Mouse (Mus musculus) liver, embryonic 15.5 days (tissue): ENCODE measurements at regions not wholly inside any gene's neighbourhood (a gene's known extent, or its start where the extent isn't known, plus 50 kb on each side); places are given as distances from the start of the nearest gene placed in this dataset.

Source experiments
- ATAC-seq: fragments of 200-750 bp; cut with Nextera tagmentation; 2 replicates; pipeline ENCODE4 v1.8.0; 2017; ENCODE audit warnings: moderate number of reproducible peaks, mild to moderate bottlenecking, moderate library complexity; ENCODE audit not compliant: insufficient read depth
- H3K27ac ChIP-seq: fragments of 300-500 bp; sonication (generic); replicated peaks from 2 replicates; pipeline ENCODE4 v1.5.1; 2015; ENCODE audit warnings: mild to moderate bottlenecking, inconsistent platforms
- H3K27me3 ChIP-seq: fragments of 300-500 bp; sonication (generic); 2 replicates; pipeline ENCODE4 v1.6.1; 2015; ENCODE audit warnings: mild to moderate bottlenecking, inconsistent platforms
- H3K36me3 ChIP-seq: fragments of 300-500 bp; sonication (generic); replicated peaks from 2 replicates; pipeline ENCODE4 v1.6.1; 2015; ENCODE audit warnings: moderate library complexity, mild to moderate bottlenecking, inconsistent platforms
- H3K4me1 ChIP-seq: fragments of 300-500 bp; sonication (generic); replicated peaks from 2 replicates; pipeline ENCODE4 v1.6.1; 2015; ENCODE audit warnings: inconsistent platforms
- H3K4me2 ChIP-seq: fragments of 300-500 bp; sonication (generic); 2 replicates; pipeline ENCODE4 v1.6.1; 2015; ENCODE audit warnings: moderate library complexity, mild to moderate bottlenecking, inconsistent platforms
- H3K4me3 ChIP-seq: fragments of 300-500 bp; sonication (generic); replicated peaks from 2 replicates; pipeline ENCODE4 v1.5.1; 2015; ENCODE audit warnings: mild to moderate bottlenecking, inconsistent platforms
- H3K9ac ChIP-seq: fragments of 300-500 bp; sonication (generic); 2 replicates; pipeline ENCODE4 v1.6.1; 2015; ENCODE audit warnings: moderate library complexity, mild to moderate bottlenecking, inconsistent platforms
- H3K9me3 ChIP-seq: fragments of 300-500 bp; sonication (generic); replicated peaks from 2 replicates; pipeline ENCODE4 v1.6.1; 2016; ENCODE audit warnings: inconsistent platforms
- WGBS: fragments of 180-500 bp; shearing (Covaris S2); methylation state at CpG from one replicate; pipeline ENCODE4 v1.1.7; 2015; ENCODE audit warnings: mixed read lengths; ENCODE audit not compliant: insufficient replicate concordance; 5-methylcytosine and 5-hydroxymethylcytosine counted together

DNA sequence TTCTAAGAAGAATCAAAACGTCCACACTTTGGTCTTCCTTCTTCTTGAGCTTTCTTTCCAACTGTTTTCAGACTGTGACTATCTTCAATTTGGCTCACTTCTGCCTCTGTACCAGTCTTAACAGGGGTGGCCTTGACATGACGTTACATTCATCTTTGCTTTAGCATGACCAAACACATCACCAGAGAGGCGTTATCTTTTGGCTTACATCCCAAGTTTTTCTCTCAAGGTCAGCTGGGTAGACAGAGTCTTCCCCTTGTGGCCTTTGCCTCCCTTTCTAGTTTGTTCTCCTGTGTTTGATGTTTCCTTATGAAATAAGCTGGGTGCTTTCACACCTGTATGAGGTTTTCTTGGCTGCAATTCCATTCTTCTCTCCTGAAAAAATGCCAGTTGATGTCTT is 180.7 kb upstream of the Sash1 start:
- Histone ChIP-seq H3K9me3 (no peaks in the 10 kb centered on the region), H3K27me3 (no peaks in the 10 kb centered on the region), H3K4me3 (no peak overlapping the region), H3K4me1 (no peaks in the 10 kb centered on the region), H3K36me3 (no peaks in the 10 kb centered on the region), H3K9ac (no peak overlapping the region), H3K27ac (no peak overlapping the region), H3K4me2 (no peak overlapping the region)
- 56% methylated on average over 3 of the region's 3 CpGs for WGBS
- no peak for ATAC-seq

DNA sequence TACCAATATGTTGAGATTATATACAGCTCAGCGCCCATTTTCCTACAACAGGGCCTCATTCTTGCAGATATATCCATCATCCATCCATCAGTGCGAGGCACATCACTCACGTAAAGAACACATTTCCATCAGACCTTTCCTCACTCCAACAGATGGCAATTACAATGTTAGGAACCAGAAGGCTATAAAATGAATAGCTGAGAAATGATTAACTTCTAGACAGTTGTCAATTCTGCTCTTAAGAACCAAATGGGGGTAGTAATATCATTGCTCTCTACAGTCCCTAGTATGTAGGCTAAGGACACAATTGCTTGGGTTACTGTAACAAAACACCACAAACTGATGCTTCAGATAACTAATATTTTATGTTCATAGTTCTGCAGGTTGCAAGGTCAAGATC is 176.1 kb upstream of the Sash1 start:
- Histone ChIP-seq H3K27ac (no peak overlapping the region), H3K36me3 (no peaks in the 10 kb centered on the region), H3K9me3 (no peaks in the 10 kb centered on the region), H3K9ac (no peak overlapping the region), H3K4me3 (no peak overlapping the region), H3K4me1 (no peaks in the 10 kb centered on the region), H3K4me2 (no peak overlapping the region), H3K27me3 (no peaks in the 10 kb centered on the region)
- ATAC-seq, result no peak
- 57% methylated on average over 3 of the region's 3 CpGs for WGBS

DNA sequence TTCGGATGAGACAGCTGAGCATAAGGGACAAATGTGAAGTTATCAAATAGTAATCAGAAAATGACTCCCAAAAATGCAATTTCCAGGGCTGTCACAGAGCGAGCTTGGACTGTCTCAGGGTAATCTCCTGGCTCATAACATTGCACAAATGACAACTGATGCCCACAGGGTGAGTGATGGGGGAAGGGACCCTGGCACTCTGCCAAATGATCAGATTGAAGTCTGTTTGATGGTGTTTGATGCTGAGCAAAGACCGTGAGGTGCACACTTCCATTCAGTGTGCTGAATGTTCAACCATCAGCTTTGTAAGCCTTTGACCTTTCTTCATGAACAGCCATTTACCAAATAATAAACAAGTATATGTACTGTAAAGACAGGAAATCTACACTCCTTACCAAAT is 169.4 kb upstream of the Sash1 start:
- WGBS, result 54% methylated on average over 3 of the region's 3 CpGs
- no peak for ATAC-seq
- H3K4me3 ChIP-seq, result no peak overlapping the region
- H3K36me3 ChIP-seq, result no peaks in the 10 kb centered on the region
- H3K4me1 ChIP-seq, result no peaks in the 10 kb centered on the region
- no peak overlapping the region for H3K4me2 ChIP-seq
- H3K9ac ChIP-seq, result no peak overlapping the region
- H3K27ac ChIP-seq, result no peak overlapping the region
- no peaks in the 10 kb centered on the region for H3K27me3 ChIP-seq
- no peaks in the 10 kb centered on the region for H3K9me3 ChIP-seq

DNA sequence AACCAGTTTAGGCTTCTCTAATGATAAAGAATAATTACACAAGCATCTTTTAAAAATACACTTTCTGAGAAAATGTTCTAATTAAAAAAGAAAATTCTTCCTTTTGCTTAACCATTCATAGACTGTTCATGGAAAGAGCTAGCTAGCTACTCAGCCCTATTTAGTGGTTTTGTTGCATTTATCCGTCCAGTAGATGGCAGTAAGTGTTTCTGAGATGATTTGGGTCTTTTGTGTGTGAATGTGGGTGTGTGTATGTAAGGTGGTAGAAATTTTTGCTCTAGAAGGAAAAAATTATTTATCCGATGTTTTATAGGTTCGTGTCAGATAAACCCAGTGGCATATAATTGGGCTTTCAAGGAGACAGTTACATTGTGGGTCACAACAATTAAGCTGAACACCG is 167.5 kb upstream of the Sash1 start:
- no peaks in the 10 kb centered on the region for H3K4me1 ChIP-seq
- ATAC-seq, result no peak
- H3K4me2 ChIP-seq, result no peak overlapping the region
- H3K27me3 ChIP-seq, result no peaks in the 10 kb centered on the region
- H3K27ac ChIP-seq, result no peak overlapping the region
- WGBS, result 40% methylated on average over 4 of the region's 4 CpGs
- H3K9ac ChIP-seq, result no peak overlapping the region
- no peak overlapping the region for H3K4me3 ChIP-seq
- no peaks in the 10 kb centered on the region for H3K9me3 ChIP-seq
- no peaks in the 10 kb centered on the region for H3K36me3 ChIP-seq

DNA sequence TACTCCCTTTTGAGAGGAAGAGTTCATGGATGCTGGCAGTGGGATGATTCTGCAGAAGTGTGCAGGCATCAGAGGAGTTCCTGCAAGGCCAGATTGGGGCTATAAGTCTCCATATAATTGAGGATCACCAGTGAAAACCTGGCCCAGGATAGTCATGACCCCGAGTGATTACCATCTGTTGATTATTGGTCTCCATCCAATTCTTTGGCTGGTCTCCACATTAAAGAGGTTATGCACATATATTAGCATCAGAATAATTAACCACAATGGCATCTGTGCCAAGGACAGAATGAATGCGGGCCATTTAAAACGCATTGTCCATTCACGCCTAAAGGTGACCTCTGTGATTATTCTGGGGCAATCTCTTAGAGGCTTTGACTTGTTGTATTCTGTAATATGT is 161.5 kb upstream of the Sash1 start:
- Histone ChIP-seq H3K9ac (no peak overlapping the region), H3K27me3 (no peaks in the 10 kb centered on the region), H3K9me3 (no peaks in the 10 kb centered on the region), H3K4me2 (no peak overlapping the region), H3K4me1 (no peaks in the 10 kb centered on the region), H3K27ac (no peak overlapping the region), H3K4me3 (no peak overlapping the region), H3K36me3 (no peaks in the 10 kb centered on the region)
- no peak for ATAC-seq
- 61% methylated on average over 4 of the region's 4 CpGs for WGBS

DNA sequence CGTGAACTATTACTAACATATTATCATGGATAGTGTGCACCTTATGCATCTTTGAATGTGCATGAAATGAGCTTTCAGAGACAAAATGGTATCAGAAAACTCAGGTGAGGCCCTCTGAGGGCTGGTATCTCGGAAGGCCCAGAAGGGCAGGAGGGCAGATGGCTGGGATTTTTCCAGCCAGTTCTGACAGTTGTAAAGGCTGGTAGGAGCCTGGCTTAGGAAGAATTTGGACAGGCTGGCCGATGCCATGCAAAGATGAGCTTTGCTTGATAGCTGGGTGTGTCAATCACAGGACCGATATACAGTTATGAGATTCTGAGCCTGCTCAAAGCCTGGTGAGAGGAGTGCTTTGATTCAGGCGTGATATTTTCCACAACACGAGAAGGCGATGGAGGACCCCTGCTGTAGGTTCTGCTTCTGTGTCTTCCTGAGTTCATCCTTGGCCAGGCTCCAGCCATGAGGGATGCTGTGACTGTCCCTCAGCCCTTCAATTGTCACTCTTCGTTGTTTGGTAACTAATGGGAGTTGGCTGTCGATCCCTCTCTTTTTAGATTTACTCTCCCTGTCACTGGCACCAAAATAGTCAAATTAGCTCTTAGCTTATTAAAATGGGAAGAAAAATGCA is 159.0 kb upstream of the Sash1 start:
- H3K27me3 ChIP-seq, result no peaks in the 10 kb centered on the region
- H3K27ac ChIP-seq, result no peak overlapping the region
- H3K9me3 ChIP-seq, result no peaks in the 10 kb centered on the region
- H3K4me3 ChIP-seq, result no peak overlapping the region
- H3K36me3 ChIP-seq, result no peaks in the 10 kb centered on the region
- no peak for ATAC-seq
- no peaks in the 10 kb centered on the region for H3K4me1 ChIP-seq
- H3K4me2 ChIP-seq, result no peak overlapping the region
- H3K9ac ChIP-seq, result no peak overlapping the region
- 63% methylated on average over 9 of the region's 9 CpGs for WGBS

DNA sequence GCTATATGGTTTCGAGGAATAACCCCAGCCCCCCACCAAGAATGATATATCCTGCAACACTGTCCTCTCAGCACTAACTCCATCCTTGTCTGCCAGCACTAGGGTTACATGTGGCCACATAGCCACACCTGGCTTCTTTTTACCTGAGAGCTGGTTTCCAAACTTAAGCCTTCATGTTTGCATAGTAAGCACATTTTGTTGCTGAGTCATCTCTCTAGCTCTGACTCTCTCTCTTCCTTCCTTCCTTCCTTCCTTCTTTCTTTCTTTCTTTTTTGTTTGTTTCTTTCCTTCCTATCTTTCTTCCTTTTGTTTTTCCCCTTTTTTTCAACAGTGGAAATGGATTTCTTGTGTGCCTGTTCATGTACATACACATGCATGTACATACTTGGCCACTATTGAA is 157.6 kb upstream of the Sash1 start:
- Histone ChIP-seq H3K4me2 (no peak overlapping the region), H3K9me3 (no peaks in the 10 kb centered on the region), H3K27ac (no peak overlapping the region), H3K4me1 (no peaks in the 10 kb centered on the region), H3K9ac (no peak overlapping the region), H3K27me3 (no peaks in the 10 kb centered on the region), H3K36me3 (no peaks in the 10 kb centered on the region), H3K4me3 (no peak overlapping the region)
- no peak for ATAC-seq
- WGBS, result 92% methylated on average over 1 of the region's 1 CpGs

DNA sequence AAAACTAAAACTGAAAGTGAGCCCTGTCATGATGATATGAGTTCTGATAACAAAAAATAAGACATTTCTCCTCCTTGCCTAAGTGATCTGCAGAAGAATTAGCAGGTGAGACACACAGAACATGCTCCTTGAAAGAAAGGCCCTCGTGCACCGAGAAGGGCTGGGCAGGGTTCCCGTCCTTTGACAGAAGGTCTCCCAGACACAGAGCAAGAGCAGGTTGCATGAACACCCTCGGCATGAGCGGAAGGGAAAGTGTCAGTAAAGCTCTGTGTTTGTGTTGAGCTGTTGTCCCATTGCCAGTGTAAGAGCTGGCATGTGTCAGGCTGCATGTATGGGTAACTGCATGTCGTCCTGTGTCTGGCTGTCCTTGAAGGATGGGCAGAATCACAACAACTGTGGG is 144.6 kb upstream of the Sash1 start:
- ATAC-seq, result no peak
- Histone ChIP-seq H3K9ac (no peak overlapping the region), H3K4me2 (no peak overlapping the region), H3K9me3 (no peaks in the 10 kb centered on the region), H3K27me3 (no peaks in the 10 kb centered on the region), H3K36me3 (no peaks in the 10 kb centered on the region), H3K27ac (no peak overlapping the region), H3K4me1 (no peaks in the 10 kb centered on the region), H3K4me3 (no peak overlapping the region)
- 61% methylated on average over 6 of the region's 6 CpGs for WGBS

DNA sequence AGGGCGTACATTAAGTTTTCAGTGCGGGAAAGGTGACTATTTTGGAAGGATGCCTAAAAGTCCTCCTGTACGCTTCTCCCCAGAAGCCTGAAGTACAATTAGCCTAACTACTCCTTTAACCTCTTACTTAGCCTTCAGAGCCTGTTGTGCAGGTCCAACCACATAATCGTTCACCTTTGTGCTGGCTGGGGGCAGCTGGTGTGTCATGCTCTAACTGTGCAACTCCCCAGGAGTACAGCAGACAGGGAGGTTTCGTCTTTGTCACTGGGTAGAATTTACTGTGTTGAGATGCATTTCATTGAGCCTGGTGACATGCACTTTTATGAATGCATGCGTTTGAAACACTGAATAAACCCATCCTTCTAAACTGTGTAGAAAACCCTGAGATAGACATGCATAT is 143.6 kb upstream of the Sash1 start:
- Histone ChIP-seq H3K36me3 (no peaks in the 10 kb centered on the region), H3K4me3 (no peak overlapping the region), H3K4me1 (no peaks in the 10 kb centered on the region), H3K9ac (no peak overlapping the region), H3K27me3 (no peaks in the 10 kb centered on the region), H3K27ac (no peak overlapping the region), H3K4me2 (no peak overlapping the region), H3K9me3 (no peaks in the 10 kb centered on the region)
- no peak for ATAC-seq
- WGBS, result 78% methylated on average over 6 of the region's 6 CpGs

DNA sequence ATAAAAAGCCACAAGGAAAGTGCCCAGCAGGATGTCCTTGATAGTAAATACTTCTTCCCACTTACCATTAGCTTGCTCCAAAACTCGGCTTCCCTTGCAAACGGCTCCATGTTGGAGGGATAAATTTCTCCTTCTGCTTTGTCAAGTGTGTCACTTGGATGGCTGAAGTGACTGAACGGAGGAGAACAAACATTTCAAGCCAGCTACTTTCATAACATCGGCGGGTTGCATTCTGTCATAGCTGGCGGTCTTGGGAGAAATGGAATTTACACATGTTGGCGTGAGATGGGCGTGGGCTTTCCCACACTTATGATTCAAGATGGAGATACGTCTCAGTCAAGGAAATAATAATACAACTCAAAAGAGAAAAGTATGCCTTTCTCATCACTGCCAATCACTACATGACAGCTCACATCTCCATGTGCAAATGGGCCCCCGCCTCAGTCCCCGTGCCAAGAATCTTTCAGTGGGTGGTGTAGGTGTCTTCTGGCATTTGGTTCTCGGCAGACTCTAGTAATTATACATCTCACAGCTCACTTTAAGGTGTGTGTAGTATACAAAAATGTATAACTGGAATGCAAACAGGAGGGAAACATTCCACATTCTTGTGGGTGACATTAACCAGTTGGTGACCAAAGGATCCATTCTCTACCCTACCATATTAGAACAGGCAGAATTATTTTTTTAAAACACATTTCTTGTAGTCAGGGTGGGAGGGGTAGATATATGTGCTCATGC is 141.4 kb upstream of the Sash1 start:
- no peak overlapping the region for H3K4me2 ChIP-seq
- no peaks in the 10 kb centered on the region for H3K36me3 ChIP-seq
- H3K27ac ChIP-seq, result no peak overlapping the region
- no peak for ATAC-seq
- no peak overlapping the region for H3K9ac ChIP-seq
- H3K9me3 ChIP-seq, result no peaks in the 10 kb centered on the region
- 66% methylated on average over 12 of the region's 12 CpGs for WGBS
- H3K4me3 ChIP-seq, result no peak overlapping the region
- no peaks in the 10 kb centered on the region for H3K4me1 ChIP-seq
- no peaks in the 10 kb centered on the region for H3K27me3 ChIP-seq

DNA sequence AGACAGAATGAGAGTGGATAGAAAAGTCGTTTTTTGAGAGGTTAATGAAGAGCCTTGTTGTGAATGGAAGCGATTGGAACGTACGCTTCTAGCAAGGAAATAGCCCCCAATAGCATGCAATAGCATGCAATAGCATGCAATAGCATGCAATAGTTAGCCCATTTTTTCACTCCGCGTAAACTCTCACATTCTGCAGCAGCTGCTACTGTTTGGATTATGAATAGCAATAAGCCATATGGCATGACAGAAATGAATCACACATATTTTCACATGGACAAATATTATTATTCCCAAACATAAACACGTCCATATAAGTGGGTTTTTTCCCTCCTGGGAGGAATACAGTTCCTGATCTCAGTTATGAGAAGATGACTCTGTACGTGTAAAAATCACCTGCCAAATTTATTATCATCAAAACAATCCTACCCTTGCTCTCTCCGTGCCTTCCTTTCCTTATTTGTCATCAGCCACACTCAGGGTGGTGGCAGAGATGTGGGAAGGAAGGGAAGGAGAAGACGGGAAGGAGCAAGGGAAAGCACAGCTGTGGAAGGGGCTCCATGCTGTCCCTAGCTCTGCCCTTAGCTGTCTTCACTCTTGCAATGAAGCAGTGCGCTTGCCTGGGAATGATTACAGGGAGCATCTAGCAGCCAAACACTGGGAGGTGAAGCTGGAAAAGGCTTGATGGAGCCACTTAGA is 129.1 kb upstream of the Sash1 start:
- H3K4me3 ChIP-seq, result no peak overlapping the region
- H3K4me1 ChIP-seq, result no peaks in the 10 kb centered on the region
- no peak overlapping the region for H3K4me2 ChIP-seq
- no peaks in the 10 kb centered on the region for H3K9me3 ChIP-seq
- WGBS, result 54% methylated on average over 11 of the region's 11 CpGs
- no peak overlapping the region for H3K27ac ChIP-seq
- no peak for ATAC-seq
- no peaks in the 10 kb centered on the region for H3K36me3 ChIP-seq
- no peak overlapping the region for H3K9ac ChIP-seq
- no peaks in the 10 kb centered on the region for H3K27me3 ChIP-seq
